7 mouse cellular contexts compared by ENCODE assay signal in the genomic region with DNA sequence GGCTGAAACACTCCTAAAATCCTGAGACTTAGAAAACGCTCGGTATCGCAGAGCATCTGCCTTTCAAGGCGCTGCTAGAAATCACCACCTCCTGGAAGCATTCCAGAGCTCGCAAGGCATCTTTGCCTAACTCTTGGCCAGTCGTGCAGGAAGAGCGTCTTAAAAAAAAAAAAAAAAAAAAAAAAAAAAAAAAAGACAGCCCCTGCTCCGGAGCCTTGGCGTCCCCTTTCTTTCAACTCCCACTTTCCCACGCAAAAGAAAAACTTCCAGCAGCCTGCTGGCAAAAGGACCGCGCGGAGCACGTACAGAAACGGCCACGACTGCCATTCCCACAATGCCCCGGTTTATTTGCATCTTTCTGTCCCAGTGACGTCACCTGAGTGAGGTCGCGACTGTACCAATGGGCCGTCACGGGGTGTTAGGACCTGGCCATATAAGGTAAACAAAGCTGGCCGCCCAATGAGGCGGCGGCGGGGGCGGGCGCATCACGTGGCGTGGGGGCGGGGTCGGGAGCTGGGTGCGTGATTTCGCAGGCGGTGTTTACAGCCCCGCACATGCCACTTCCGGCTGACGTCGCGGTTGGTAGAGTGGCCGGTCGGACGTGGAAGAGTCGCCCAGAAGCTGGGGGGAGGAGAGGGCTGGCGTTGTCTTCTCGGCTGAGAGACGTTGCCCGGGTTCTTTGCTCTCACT. TPM values are rescaled to one million over a fixed set of nuclear protein-coding genes. Genes with fewer than 3 reads are reported as not detected.
DNase-seq lines count a peak whose midpoint lies in the region; ATAC-seq lines count a peak whose summit lies in the region.

A gene (minus strand): TSS at position 180 of the 690 bp plus-strand sequence.

- peak within 1 kb of the TSS; percentile 87 for H3K9ac ChIP-seq in embryonic facial prominence, embryonic 12.5 days
- H3K9ac ChIP-seq in limb, embryonic 11.5 days (ENCODE audit: low read length), result peak within 1 kb of the TSS; percentile 90
- H3K9ac ChIP-seq in midbrain, embryonic 14.5 days (replicated peaks; ENCODE audit: low read length), result peak within 1 kb of the TSS; percentile 80

- peaks cover 9% of the 10 kb centered on the region for H3K36me3 ChIP-seq in embryonic facial prominence, embryonic 12.5 days
- peaks cover 6% of the 10 kb centered on the region for H3K36me3 ChIP-seq in limb, embryonic 11.5 days (ENCODE audit: control insufficient read depth, insufficient read depth, low read length)
- peaks cover 6% of the 10 kb centered on the region; the same call in 1 of the 2 replicates for H3K36me3 ChIP-seq in midbrain, embryonic 14.5 days (ENCODE audit: control insufficient read depth, insufficient read depth, low read length)

- 1% methylated on average over 48 of the region's 48 CpGs for WGBS in embryonic facial prominence, embryonic 12.5 days
- WGBS in limb, embryonic 11.5 days, result under 1% methylated on average over 48 of the region's 48 CpGs
- WGBS in midbrain, embryonic 14.5 days, result under 1% methylated on average over 48 of the region's 48 CpGs

- peak within 1 kb of the TSS; percentile 99 for H3K27ac ChIP-seq in embryonic facial prominence, embryonic 12.5 days
- peak within 1 kb of the TSS; percentile 96 for H3K27ac ChIP-seq in limb, embryonic 11.5 days (replicated peaks; ENCODE audit: low read depth, low read length)
- H3K27ac ChIP-seq in midbrain, embryonic 14.5 days (replicated peaks; ENCODE audit: low read depth, low read length), result peak within 1 kb of the TSS; percentile 97

- ATAC-seq in embryonic facial prominence, embryonic 12.5 days (ENCODE audit: insufficient number of reproducible peaks, insufficient read depth, low FRiP score, low TSS enrichment), result peak; percentile 74
- peak; percentile 90 for ATAC-seq in limb, embryonic 11.5 days (ENCODE audit: insufficient number of reproducible peaks, low FRiP score, low TSS enrichment, low read depth)
- ATAC-seq in midbrain, embryonic 14.5 days (ENCODE audit: low FRiP score, low TSS enrichment), result peak; percentile 92

- peaks cover 20% of the 10 kb centered on the region for H3K4me1 ChIP-seq in embryonic facial prominence, embryonic 12.5 days
- peaks cover 16% of the 10 kb centered on the region for H3K4me1 ChIP-seq in limb, embryonic 11.5 days (ENCODE audit: control insufficient read depth, insufficient read depth, low read length)
- H3K4me1 ChIP-seq in midbrain, embryonic 14.5 days (ENCODE audit: control insufficient read depth, insufficient read depth, low read length), result peaks cover 24% of the 10 kb centered on the region

- H3K4me2 ChIP-seq in embryonic facial prominence, embryonic 12.5 days (replicated peaks), result peak within 1 kb of the TSS; percentile 82
- peak within 1 kb of the TSS; percentile 82 for H3K4me2 ChIP-seq in limb, embryonic 11.5 days (ENCODE audit: low read depth, severe bottlenecking)
- H3K4me2 ChIP-seq in midbrain, embryonic 14.5 days (ENCODE audit: low read length), result peak within 1 kb of the TSS; percentile 90

- DNase-seq in adrenal gland, postnatal 25 days, result peak; percentile 98
- DNase-seq in heart, adult 11 months, result peak; percentile 100
- peak; percentile 95 for DNase-seq in kidney, adult 18-20 months
- DNase-seq in limb, embryonic 11.5 days (ENCODE audit: low spot score), result peak; percentile 99
- DNase-seq in midbrain, embryonic 14.5 days, result peak; percentile 100
- peak; percentile 93 to 94 for DNase-seq in spleen, adult 18-20 months

- H3K4me3 ChIP-seq in embryonic facial prominence, embryonic 12.5 days, result peak within 1 kb of the TSS; percentile 88
- peak within 1 kb of the TSS; percentile 86 for H3K4me3 ChIP-seq in limb, embryonic 11.5 days (ENCODE audit: low read depth, low read length)
- peak within 1 kb of the TSS; percentile 78 for H3K4me3 ChIP-seq in midbrain, embryonic 14.5 days (replicated peaks; ENCODE audit: low read depth, low read length)

- no peaks in the 10 kb centered on the region for H3K27me3 ChIP-seq in embryonic facial prominence, embryonic 12.5 days
- H3K27me3 ChIP-seq in limb, embryonic 11.5 days (ENCODE audit: control insufficient read depth, insufficient read depth, low read length), result no peaks in the 10 kb centered on the region
- no peaks in the 10 kb centered on the region for H3K27me3 ChIP-seq in midbrain, embryonic 14.5 days (ENCODE audit: control insufficient read depth, insufficient read depth, low read length)

- H3K9me3 ChIP-seq in embryonic facial prominence, embryonic 12.5 days, result no peaks in the 10 kb centered on the region
- H3K9me3 ChIP-seq in limb, embryonic 11.5 days (ENCODE audit: control insufficient read depth, low read length), result no peaks in the 10 kb centered on the region
- no peaks in the 10 kb centered on the region for H3K9me3 ChIP-seq in midbrain, embryonic 14.5 days (ENCODE audit: control insufficient read depth, low read length)

RNA-seq across cellular contexts. Expression of the gene that starts here (rescaled TPM):
- total RNA-seq in adrenal gland, postnatal 25 days (2021), result 41.3 and 44.3 TPM in 2 replicates
- polyA plus RNA-seq in embryonic facial prominence, embryonic 12.5 days (2016; fragmentation: Nextera tagmentation; extraction: Ambion mirVana), result 31.2 and 32.7 TPM in 2 replicates
- polyA plus RNA-seq in limb, embryonic 11.5 days (2014; fragmentation: Nextera tagmentation; extraction: Ambion mirVana), result 32.0 and 36.4 TPM in 2 replicates
- 49.4 and 53.2 TPM in 2 replicates for polyA plus RNA-seq in midbrain, embryonic 14.5 days (2014; fragmentation: Nextera tagmentation; extraction: Ambion mirVana)

Comparison
In these comparisons a context has a peak if more than half of its experiments do, and no peak if none do; other contexts are left out.
1. Peak in every context shown above with its lines: DNase-seq, ATAC-seq, H3K4me3 ChIP-seq and H3K27ac ChIP-seq.